Mouse (Mus musculus) limb, embryonic 10.5 days (tissue): Measurements from ENCODE around the gene Rpl41. TPM values are rescaled to one million over a fixed set of nuclear protein-coding genes. Genes with fewer than 3 reads are reported as not detected.
"Not testable (repeated sequence)": the region's sequence is repeated elsewhere in the genome, so short reads cannot be mapped to it uniquely, and the experiment has no call there.

ENCODE experiments used
- DNase-seq: peaks from one replicate; pipeline ENCODE4 v3.0.0-alpha.2; 2017; ENCODE audit warnings: low spot score
- H3K27ac ChIP-seq: fragments of 300-500 bp; sonication (generic); 2 replicates; pipeline ENCODE4 v1.5.1; 2016; ENCODE audit warnings: mild to moderate bottlenecking
- H3K27me3 ChIP-seq: fragments of 300-500 bp; sonication (generic); 2 replicates; pipeline ENCODE4 v1.6.1; 2016; ENCODE audit warnings: low read depth, mild to moderate bottlenecking; ENCODE audit not compliant: poor library complexity, severe bottlenecking
- H3K36me3 ChIP-seq: fragments of 300-500 bp; sonication (generic); 2 replicates; pipeline ENCODE4 v1.6.1; 2016; ENCODE audit warnings: mild to moderate bottlenecking, moderate library complexity
- H3K4me1 ChIP-seq: fragments of 300-500 bp; sonication (generic); 2 replicates; pipeline ENCODE4 v1.6.1; 2016
- H3K4me3 ChIP-seq: fragments of 300-500 bp; sonication (generic); 2 replicates; pipeline ENCODE4 v1.5.1; 2016; ENCODE audit warnings: mild to moderate bottlenecking, moderate library complexity
- H3K9me3 ChIP-seq: fragments of 300-500 bp; sonication (generic); replicated peaks from 2 replicates; pipeline ENCODE4 v1.6.1; 2016; ENCODE audit warnings: mild to moderate bottlenecking
- WGBS: fragments of 180-500 bp; shearing (Covaris S2); methylation state at CpG from one replicate; pipeline ENCODE4 v1.1.7; 2016; 5-methylcytosine and 5-hydroxymethylcytosine counted together
- polyA plus RNA-seq: library from polyadenylated mRNA; unstranded; fragments of >200 nt; fragmentation: Nextera tagmentation; extraction: Ambion mirVana; gene quantifications from 2 replicates; pipeline ENCODE4 v1.2.1, GENCODE M21; 2016

Rpl41 gene
- polyA plus RNA-seq, 1 experiment from 2014 or later, result 3,499 TPM

DNA sequence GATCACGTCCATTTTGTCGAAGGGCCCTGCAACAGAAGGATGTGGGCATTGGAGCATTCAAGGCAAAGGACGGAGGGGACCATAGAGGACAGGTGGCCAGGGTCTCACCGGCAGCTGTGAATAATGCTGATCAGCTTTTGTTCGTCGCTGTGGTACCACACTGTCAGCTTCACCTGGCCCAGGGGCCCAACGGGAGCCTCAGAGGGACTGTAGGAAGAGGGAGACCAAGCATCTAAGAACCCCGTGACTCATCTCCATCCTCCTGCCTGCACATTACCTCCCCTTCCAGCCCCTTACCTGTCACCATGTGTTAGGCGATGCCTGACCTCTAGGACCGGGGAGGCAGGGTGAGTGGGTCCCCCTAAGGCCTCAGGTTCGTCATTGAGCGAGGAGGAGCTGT, 37.3 kb downstream of the Rpl41 start:
- H3K4me3 ChIP-seq, result no peak overlapping the region
- peaks cover 12% of the 10 kb centered on the region for H3K4me1 ChIP-seq
- peaks cover 38% of the 10 kb centered on the region for H3K27me3 ChIP-seq
- peaks cover 9% of the 10 kb centered on the region; the same call in 1 of the 2 replicates for H3K36me3 ChIP-seq
- whole genome bisulfite sequencing, result 79% methylated on average over 12 of the region's 12 CpGs
- no peak overlapping the region for H3K27ac ChIP-seq
- H3K9me3 ChIP-seq, result no peaks in the 10 kb centered on the region
- DNase-seq, result no peak

- Histone ChIP-seq H3K4me3 (no peak overlapping the region), H3K27me3 (peaks cover 32% of the 10 kb centered on the region), H3K27ac (no peak overlapping the region), H3K9me3 (no peaks in the 10 kb centered on the region), H3K4me1 (peaks cover 8% of the 10 kb centered on the region), H3K36me3 (peaks cover 7% of the 10 kb centered on the region; the same call in 1 of the 2 replicates)
- DNase-seq, result no peak
- 90% methylated on average over 9 of the region's 9 CpGs for WGBS
Measured at GRCm38 (mm10) chr10:128511189-128511588, 37.9 kb downstream of the Rpl41 start.

- WGBS, result 83% methylated on average over 11 of the region's 11 CpGs
- peaks cover 5% of the 10 kb centered on the region; the same call in 1 of the 2 replicates for H3K36me3 ChIP-seq
- H3K4me1 ChIP-seq, result no peaks in the 10 kb centered on the region
- no peak overlapping the region for H3K27ac ChIP-seq
- DNase-seq, result no peak
- no peaks in the 10 kb centered on the region for H3K9me3 ChIP-seq
- H3K27me3 ChIP-seq, result peaks cover 23% of the 10 kb centered on the region
- H3K4me3 ChIP-seq, result no peak overlapping the region
Measured at GRCm38 (mm10) chr10:128510301-128510700, 38.8 kb downstream of the Rpl41 start.

GRCm38 (mm10) chr10:128509831-128510230, 39.3 kb downstream of the Rpl41 start:
- Histone ChIP-seq H3K4me1 (no peaks in the 10 kb centered on the region), H3K9me3 (no peaks in the 10 kb centered on the region), H3K27ac (no peak overlapping the region), H3K4me3 (no peak overlapping the region), H3K27me3 (peaks cover 18% of the 10 kb centered on the region), H3K36me3 (peaks cover 3% of the 10 kb centered on the region; the same call in 1 of the 2 replicates)
- no peak for DNase-seq
- 81% methylated on average over 4 of the region's 4 CpGs for WGBS

GRCm38 (mm10) chr10:128509203-128509602, 39.9 kb downstream of the Rpl41 start:
- 0 out of 2 replicates have a peak, but pooled peaks cover 2% of the 10 kb centered on the region for H3K36me3 ChIP-seq
- H3K27ac ChIP-seq, result no peak overlapping the region
- DNase-seq, result peak; percentile 26
- no peaks in the 10 kb centered on the region for H3K4me1 ChIP-seq
- no peak overlapping the region for H3K4me3 ChIP-seq
- peaks cover 17% of the 10 kb centered on the region; the same call in 1 of the 2 replicates for H3K27me3 ChIP-seq
- WGBS, result 89% methylated on average over 9 of the region's 9 CpGs
- no peaks in the 10 kb centered on the region for H3K9me3 ChIP-seq

DNA sequence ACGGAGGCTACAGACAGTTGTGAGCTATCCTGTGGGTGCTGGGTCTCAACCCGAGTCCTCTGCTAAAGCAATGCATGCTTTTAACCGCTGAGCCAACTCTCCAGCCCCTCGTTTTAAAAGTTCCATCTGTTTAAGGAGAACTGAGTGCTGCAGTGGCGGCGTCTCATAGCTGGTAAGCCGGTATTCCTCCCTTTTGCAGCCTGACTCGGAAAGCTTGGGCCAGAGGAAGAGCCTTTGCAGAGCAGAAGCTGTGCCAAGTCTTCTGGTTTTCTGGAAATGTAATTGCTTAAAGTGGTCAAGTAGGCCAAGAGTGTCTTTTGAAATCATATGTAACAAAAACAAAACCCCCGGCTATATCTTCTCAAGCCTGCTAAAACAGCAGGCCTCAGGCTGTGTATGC, 40.8 kb downstream of the Rpl41 start:
- H3K9me3 ChIP-seq, result no peaks in the 10 kb centered on the region
- 0 out of 2 replicates have a peak, but pooled peaks cover 2% of the 10 kb centered on the region for H3K36me3 ChIP-seq
- 82% methylated on average over 9 of the region's 9 CpGs for WGBS
- peaks cover 11% of the 10 kb centered on the region; the same call in 1 of the 2 replicates for H3K27me3 ChIP-seq
- no peak overlapping the region for H3K27ac ChIP-seq
- H3K4me1 ChIP-seq, result no peaks in the 10 kb centered on the region
- DNase-seq, result no peak
- H3K4me3 ChIP-seq, result no peak overlapping the region

- WGBS, result 94% methylated on average over 14 of the region's 14 CpGs
- H3K27me3 ChIP-seq, result no peaks in the 10 kb centered on the region
- no peak for DNase-seq
- H3K4me3 ChIP-seq, result no peak overlapping the region
- 0 out of 2 replicates have a peak, but pooled peaks cover 5% of the 10 kb centered on the region for H3K36me3 ChIP-seq
- no peaks in the 10 kb centered on the region for H3K4me1 ChIP-seq
- no peak overlapping the region for H3K27ac ChIP-seq
- no peaks in the 10 kb centered on the region for H3K9me3 ChIP-seq
Measured at GRCm38 (mm10) chr10:128505974-128506373, 43.1 kb downstream of the Rpl41 start.

DNA sequence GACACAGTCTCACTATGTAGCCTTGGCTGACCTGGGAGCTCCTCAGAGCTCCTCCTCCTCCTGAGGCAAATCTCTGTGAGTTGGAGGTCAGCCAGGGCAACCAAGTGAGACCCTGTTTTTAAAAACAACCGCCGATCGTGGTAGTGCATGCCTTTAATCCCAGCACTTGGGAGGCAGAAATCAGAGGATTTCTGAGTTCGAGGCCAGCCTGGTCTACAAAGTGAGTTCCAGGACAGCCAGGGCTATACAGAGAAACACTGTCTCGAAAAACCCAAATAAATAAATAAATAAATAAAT, 43.8 kb downstream of the Rpl41 start:
- WGBS, result 95% methylated on average over 5 of the region's 5 CpGs
- H3K27ac ChIP-seq, H3K36me3 ChIP-seq: not testable (repeated sequence)

GRCm38 (mm10) chr10:128504641-128505370, 44.3 kb downstream of the Rpl41 start:
- Histone ChIP-seq H3K9me3 (no peaks in the 10 kb centered on the region), H3K36me3 (0 out of 2 replicates have a peak, but pooled peaks cover 3% of the 10 kb centered on the region), H3K4me3 (no peak overlapping the region), H3K27me3 (no peaks in the 10 kb centered on the region), H3K4me1 (no peaks in the 10 kb centered on the region), H3K27ac (no peak overlapping the region)
- DNase-seq, result no peak
- WGBS, result 80% methylated on average over 9 of the region's 9 CpGs

More for the DNA sequence above, 43.8 kb downstream of the Rpl41 start:
- DNase-seq, H3K4me3 ChIP-seq, H3K9me3 ChIP-seq, H3K27me3 ChIP-seq, H3K4me1 ChIP-seq: not testable (repeated sequence)

DNA sequence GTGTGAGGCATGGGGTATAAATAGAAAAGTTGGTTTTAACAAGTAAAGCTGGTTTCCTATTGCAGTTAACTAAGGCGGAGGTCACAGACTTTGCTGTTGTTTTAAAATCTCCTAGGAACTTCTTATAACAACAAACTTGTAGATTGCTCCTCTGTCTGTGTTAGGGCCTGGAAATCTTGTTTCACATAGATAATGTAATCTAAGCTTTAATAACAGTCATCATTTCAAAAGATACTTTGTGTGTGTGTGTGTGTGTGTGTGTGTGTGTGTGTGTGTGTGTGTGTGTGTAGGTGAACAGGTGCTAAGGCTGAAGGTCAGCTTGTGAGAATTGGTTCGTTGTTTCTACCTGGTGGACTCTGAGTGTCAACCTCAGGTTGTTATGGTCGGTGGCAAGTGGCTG, 45.1 kb downstream of the Rpl41 start:
- no peak overlapping the region for H3K27ac ChIP-seq
- H3K9me3 ChIP-seq, result no peaks in the 10 kb centered on the region
- 0 out of 2 replicates have a peak, but pooled peaks cover 3% of the 10 kb centered on the region for H3K36me3 ChIP-seq
- peaks cover 6% of the 10 kb centered on the region for H3K4me1 ChIP-seq
- no peaks in the 10 kb centered on the region for H3K27me3 ChIP-seq
- no peak for DNase-seq
- 88% methylated on average over 3 of the region's 3 CpGs for WGBS
- no peak overlapping the region for H3K4me3 ChIP-seq

DNA sequence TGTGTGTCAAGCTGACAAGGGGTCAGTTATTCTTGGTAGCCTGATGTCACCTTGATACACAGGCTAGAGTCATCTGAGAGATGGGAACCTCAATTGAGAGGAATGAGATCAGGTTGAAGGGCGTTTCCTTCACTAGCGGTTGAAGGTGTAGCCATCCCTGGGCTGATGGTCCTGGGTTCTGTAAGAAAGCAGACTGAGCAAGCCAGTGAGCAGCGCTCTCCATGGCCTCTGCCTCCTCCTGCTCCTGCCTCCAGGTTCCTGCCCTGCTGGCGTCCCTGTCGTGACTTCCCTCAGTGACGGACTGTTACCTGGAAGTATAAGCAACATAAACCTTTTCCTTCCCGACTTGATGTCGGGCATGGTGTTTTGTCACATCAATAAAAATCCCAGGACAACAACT, 45.6 kb downstream of the Rpl41 start:
- H3K27ac ChIP-seq, result no peak overlapping the region
- H3K27me3 ChIP-seq, result no peaks in the 10 kb centered on the region
- no peak for DNase-seq
- no peak overlapping the region for H3K4me3 ChIP-seq
- H3K9me3 ChIP-seq, result no peaks in the 10 kb centered on the region
- WGBS, result 79% methylated on average over 8 of the region's 8 CpGs
- H3K36me3 ChIP-seq, result 0 out of 2 replicates have a peak, but pooled peaks cover 3% of the 10 kb centered on the region
- peaks cover 6% of the 10 kb centered on the region for H3K4me1 ChIP-seq

GRCm38 (mm10) chr10:128502341-128502740, 46.8 kb downstream of the Rpl41 start:
- Histone ChIP-seq H3K36me3 (0 out of 2 replicates have a peak, but pooled peaks cover 3% of the 10 kb centered on the region), H3K9me3 (no peaks in the 10 kb centered on the region), H3K27me3 (no peaks in the 10 kb centered on the region), H3K4me1 (peaks cover 14% of the 10 kb centered on the region), H3K4me3 (no peak overlapping the region), H3K27ac (no peak overlapping the region)
- DNase-seq, result no peak
- 77% methylated on average over 5 of the region's 5 CpGs for WGBS

GRCm38 (mm10) chr10:128499116-128499671, 49.9 kb downstream of the Rpl41 start:
- Histone ChIP-seq H3K9me3 (no peaks in the 10 kb centered on the region), H3K36me3 (0 out of 2 replicates have a peak, but pooled peaks cover 3% of the 10 kb centered on the region), H3K27me3 (peaks cover 7% of the 10 kb centered on the region), H3K4me1 (peaks cover 33% of the 10 kb centered on the region), H3K4me3 (peak overlapping the region; percentile 65), H3K27ac (peak overlapping the region; percentile 85)
- 2% methylated on average over 21 of the region's 21 CpGs for WGBS
- DNase-seq, result peak; percentile 75
